Mouse (Mus musculus): Measurements from ENCODE around the gene Sipa1.

- TF ChIP-seq CTCF (IDR thresholded peaks at IDR 0.05; ENCODE audit: low read depth) (0 out of 2 replicates have a peak, but pooled peaks have one; percentile 27), EP300 (optimal IDR thresholded peaks at IDR 0.05) (no peak)
Measured at GRCm38 (mm10) chr19:5704801-5705571, 41.5 kb upstream of the Sipa1 start.

Measured in stomach, postnatal 0 days (tissue).